Mouse (Mus musculus) left cerebral cortex, postnatal 10 days (tissue): ENCODE results near the gene Hrasls5. TPM values are rescaled to one million over a fixed set of nuclear protein-coding genes. Genes with fewer than 3 reads are reported as not detected.

Experiments used
- DNase-seq, 2 experiments: peaks; one replicate each; pipeline ENCODE4 v3.0.0; 2021 to 2022; ENCODE audit warnings: low spot score in 2 of 2, mixed read lengths in 1 of 2; ENCODE audit errors: extremely low spot score in 1 of 2
- intact Hi-C: fragments of 180-260 bp; cut with DNase I; formaldehyde crosslinking; loops from one replicate; pipeline ENCODE4 v1.15.1; 2025
- total RNA-seq, 2 experiments: library from RNA; stranded (reverse); gene quantifications; 2 replicates each; pipeline ENCODE4 v1.2.3; 2021

The Hrasls5 gene
- total RNA-seq, 2 experiments from 2014 or later, result not detected

DNA sequence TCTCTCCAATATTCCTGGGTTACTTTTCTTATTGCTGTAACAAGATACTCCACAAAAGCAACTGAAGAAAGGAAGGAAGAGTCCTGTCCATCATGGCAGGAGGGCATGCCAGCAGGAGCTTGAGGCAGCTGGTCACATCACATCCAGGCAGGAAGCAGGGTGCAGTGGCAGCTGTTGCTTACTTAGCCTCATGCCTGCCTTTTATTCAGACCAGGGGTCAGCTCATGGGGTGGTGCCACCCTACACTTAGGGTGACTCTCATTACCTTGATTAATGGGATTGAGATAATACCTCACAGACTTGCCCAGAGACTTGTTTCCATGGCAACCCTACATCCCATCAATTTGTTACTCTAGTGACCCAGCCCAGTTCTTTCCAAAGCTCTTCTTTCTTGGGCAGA, 7.3 kb upstream of the Hrasls5 start:
- no peak for DNase-seq
- intact Hi-C loops, result no loop called here

GRCm38 (mm10) chr19:7605930-7606783, 6.2 kb upstream of the Hrasls5 start:
- DNase-seq, result peak; percentile 71 to 74
- intact Hi-C loops, result no loop called here

DNA sequence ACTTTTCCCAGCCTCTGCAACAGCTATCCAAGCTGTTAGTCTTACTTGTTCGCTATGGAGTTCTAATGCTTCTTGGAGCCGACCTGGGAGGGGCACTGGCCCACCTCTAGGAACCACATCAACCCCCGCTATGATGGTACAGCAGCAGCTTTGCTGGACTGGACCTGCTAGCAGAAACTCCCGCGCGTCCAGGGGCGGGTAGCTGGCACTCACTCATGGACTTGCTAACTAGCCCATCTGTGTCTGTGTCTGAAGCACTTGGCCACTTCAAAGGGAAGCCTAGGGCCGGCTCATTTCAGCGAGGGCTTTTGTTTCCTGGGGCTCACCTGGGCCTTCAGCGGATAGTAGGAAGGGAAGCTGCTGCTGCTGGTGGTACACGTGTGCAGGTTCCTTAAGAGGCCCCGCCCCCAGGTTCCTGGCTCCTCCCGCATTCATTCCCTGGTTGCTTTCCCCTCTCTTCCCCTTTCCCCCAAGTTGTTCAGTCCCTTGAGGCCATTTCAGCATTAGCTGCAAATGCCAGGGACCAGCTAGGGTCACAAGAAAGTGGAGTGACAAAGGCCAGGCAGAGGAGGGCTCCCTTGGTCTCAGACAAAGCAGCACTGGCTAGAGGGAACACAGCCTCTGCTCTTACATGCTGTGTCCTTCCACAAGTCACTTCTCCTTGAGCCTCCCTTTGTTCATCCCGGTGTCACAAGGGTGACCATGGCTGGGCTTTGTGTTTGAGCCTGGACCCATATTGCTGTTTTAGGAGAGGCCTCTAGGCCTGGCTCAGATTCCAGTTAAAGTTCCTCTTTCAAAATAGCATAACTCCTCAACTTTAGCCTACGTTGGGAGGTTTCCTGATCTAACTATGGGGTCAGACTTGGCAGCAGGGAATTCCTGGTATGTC, 5.3 kb upstream of the Hrasls5 start, which contains the start of gene Lgals12:
Gene Lgals12, minus strand, starts transcription at position 393 of the 889 bp plus-strand sequence.
- intact Hi-C loops, result no loop called here
- no peak for DNase-seq

DNA sequence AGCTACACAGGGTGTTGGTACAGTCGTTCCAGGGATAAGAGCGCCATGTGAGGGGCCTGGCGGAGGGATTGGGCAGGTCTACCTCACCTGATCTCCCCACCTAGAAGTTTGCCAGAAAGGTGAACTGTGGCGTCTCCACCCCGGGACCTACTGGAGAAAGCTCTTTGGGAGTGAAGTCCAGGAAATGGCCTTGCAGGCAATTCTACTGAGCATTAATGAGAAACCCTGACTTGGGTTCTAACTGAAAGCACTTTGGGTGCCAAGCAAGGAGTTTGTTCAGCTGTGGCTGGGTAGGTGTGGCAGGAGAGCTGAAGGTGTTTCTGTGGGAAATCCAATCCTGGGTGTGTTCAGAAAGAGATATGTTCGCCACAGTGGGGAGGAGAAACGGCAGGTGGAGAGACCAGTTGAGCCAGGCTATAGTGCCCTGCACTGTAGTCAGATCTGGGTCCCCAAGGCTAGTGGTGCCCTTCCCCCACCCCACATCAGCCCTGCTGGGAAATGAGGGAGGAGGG, 4.6 kb upstream of the Hrasls5 start:
- no peak for DNase-seq
- intact Hi-C loops, result no loop called here

GRCm38 (mm10) chr19:7613151-7613550, 810 bp downstream of the Hrasls5 start:
- intact Hi-C loops, result no loop called here
- DNase-seq, result no peak

DNA sequence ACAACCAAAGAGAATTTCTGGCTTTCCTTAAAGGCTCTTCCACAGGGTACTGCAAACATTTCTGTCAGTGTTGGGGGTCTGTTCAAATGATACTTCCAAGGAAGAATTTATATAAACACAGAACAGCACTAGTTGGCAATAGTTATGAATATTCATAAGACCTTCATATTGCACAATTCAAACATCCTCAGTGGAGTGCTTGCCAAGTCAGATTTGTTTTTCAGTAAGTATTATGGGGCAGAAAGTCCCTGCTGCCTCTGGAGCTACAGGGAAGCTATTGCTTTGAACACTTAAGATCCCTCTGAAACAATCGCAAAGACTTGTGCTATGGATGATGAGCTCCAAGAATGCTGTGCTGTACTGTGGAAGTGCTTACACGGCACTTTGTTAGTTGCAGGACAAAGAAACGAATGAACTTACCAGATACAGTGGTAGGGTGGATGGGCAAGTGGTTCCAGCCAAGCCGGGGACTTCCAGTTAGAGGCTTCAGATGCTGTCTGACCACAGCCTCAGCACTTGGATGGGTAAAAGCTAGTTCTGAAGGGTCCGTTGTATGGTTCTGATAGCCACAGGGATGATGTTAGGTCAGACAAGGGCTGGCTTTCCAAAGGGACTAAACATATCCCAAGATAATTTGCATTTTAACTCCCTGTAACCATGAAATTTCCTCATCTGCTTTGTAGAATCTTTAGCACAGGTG, 4.0 kb downstream of the Hrasls5 start:
- no peak for DNase-seq
- intact Hi-C loops, result loop anchor here (2.0 kb wide), 1 partner anchor 88 kb away; no protein-coding TSS in a partner anchor

GRCm38 (mm10) chr19:7617085-7617484, 4.7 kb downstream of the Hrasls5 start:
- intact Hi-C loops, result loop anchor here (2.0 kb wide), 1 partner anchor 88 kb away; no protein-coding TSS in a partner anchor
- DNase-seq, result no peak

DNA sequence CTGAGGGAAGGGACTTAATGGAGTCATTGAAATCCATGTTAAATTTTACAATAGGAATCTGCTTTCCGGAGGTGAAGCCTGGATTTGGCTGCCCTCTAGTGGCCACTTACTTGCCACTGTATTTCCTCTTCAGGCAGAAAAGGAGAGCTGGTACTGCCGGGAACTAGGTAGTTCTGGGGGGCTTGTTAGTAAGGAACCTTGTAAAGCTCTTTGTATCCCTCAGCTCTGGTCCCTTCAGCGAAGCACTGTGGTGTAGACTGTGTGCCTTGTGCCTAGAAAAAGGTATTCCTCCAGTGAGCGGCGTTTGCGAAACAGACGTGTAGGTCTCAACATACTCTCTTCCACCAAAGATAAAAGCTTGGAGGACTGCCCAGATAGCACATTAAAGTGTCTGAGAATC, 5.4 kb downstream of the Hrasls5 start:
- intact Hi-C loops, result loop anchor here (2.0 kb wide), 1 partner anchor 89 kb away; no protein-coding TSS in a partner anchor
- DNase-seq, result peak; percentile 63 to 69

DNA sequence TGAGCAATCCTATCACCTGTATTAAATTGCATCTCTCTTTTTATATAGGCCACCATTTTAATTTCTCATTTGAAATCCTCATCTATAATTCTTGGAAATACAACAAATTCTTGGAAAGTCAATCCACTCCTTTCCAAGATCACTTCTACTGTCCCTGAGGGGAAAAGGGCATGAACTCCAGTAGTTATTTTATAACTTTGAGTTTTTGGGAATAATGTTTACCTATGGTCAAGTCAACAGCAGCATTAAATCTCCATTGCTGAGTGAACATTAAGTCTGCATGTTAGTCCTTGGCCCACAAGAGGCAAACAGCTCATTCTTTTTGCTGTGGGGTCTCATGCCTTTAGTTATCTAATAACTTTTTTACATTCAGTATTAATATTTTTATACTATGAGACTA, 20.7 kb downstream of the Hrasls5 start:
- intact Hi-C loops, result no loop called here
- DNase-seq, result no peak

GRCm38 (mm10) chr19:7633786-7634185, 21.4 kb downstream of the Hrasls5 start:
- intact Hi-C loops, result no loop called here
- no peak for DNase-seq

GRCm38 (mm10) chr19:7648913-7649666, 36.7 kb downstream of the Hrasls5 start:
- intact Hi-C loops, result no loop called here
- no peak for DNase-seq

- intact Hi-C loops, result no loop called here
- DNase-seq, result no peak
Observed at GRCm38 (mm10) chr19:7672033-7672432, 59.7 kb downstream of the Hrasls5 start.

DNA sequence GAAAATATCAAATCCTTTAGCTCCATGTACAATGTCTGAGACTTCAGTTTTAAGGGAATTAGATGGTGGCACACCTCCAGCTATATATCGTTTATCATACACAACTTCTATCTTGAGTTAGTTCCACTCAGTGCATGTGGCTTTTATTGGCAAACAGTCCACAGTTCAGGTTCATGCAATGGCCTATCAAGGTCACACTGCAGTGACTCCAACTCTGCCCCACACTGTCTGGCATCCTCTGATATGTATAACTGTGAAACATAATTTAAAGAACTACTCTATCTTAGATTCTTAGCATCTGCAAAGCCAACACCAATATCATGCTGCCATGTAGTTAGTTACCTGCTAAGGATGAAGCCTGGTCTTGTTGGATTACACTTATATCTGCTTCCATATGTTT, 75.6 kb downstream of the Hrasls5 start:
- intact Hi-C loops, result no loop called here
- DNase-seq, result no peak

Other genes with a start within 250 kb of the Hrasls5 start
- 10 to 100 TPM; 33.4 to 38.2 TPM for gene Spindoc, start 229.5 kb upstream of the Hrasls5 start, total RNA-seq
- 10 to 100 TPM; 51.2 to 51.5 TPM for gene 2700081O15Rik, start 194.9 kb upstream of the Hrasls5 start, total RNA-seq
- 100 to 1,000 TPM; 927 to 930 TPM for gene Rtn3, start 129.3 kb upstream of the Hrasls5 start, total RNA-seq
- 10 to 100 TPM; 19.4 to 21.6 TPM for gene Atl3, start 118.5 kb upstream of the Hrasls5 start, total RNA-seq
- 1 to 10 TPM; 8.0 to 8.5 TPM for gene Pla2g16, start 55.1 kb upstream of the Hrasls5 start, total RNA-seq
- gene Lgals12, start 5.3 kb upstream of the Hrasls5 start, total RNA-seq, result under 1 TPM; 0.26 to 0.28 TPM
- gene Slc22a19, start 98.8 kb downstream of the Hrasls5 start, total RNA-seq, result not detected
- not detected for gene Slc22a26, start 190.1 kb downstream of the Hrasls5 start, total RNA-seq